Mouse (Mus musculus) small intestine, adult 2 months (tissue): ENCODE results near the gene Cobl.

Experiments
- CTCF ChIP-seq: fragments of 200-500 bp; IDR thresholded peaks from 2 replicates; pipeline ENCODE4 v1.5.1; 2012; ENCODE audit warnings: low read depth, mild to moderate bottlenecking, control low read depth, inconsistent platforms, low read length, moderate library complexity, mixed read lengths; ENCODE audit not compliant: insufficient replicate concordance, insufficient read length; ENCODE audit errors: extremely low read depth
- POLR2A ChIP-seq: fragments of 200-500 bp; IDR thresholded peaks from 2 replicates; pipeline ENCODE4 v1.6.1; 2012; ENCODE audit warnings: low read depth, mild to moderate bottlenecking, control low read depth, inconsistent platforms, low read length, moderate library complexity

DNA sequence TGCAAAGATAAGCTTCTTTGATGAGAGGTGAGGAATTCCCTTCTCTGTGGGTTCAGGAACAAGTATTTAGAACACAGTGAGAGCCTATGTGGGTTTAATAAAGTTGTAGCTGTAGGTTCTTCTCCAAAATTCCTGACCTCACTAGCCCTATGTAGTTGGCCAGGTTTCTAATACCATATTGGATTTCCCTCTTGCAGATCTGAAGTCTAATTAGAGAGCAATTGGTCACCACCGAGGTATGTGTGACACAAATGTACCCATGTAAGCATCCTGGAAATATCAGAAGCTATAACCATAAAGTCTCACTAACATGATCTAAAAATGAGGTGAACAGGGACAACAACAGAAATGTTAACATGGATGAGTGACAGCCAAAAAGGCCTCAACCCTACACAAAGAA is 114.7 kb downstream of the Cobl start:
- no peak for TF ChIP-seq CTCF
- TF ChIP-seq POLR2A = no peak
